Mouse (Mus musculus) neural tube, embryonic 11.5 days (tissue): ENCODE measurements around the gene Rexo1. TPM values are rescaled to one million over a fixed set of nuclear protein-coding genes. Genes with fewer than 3 reads are reported as not detected.

Experiments
- ATAC-seq: fragments of 200-750 bp; cut with Nextera tagmentation; 2 replicates; pipeline ENCODE4 v1.8.0; 2017; ENCODE audit warnings: moderate number of reproducible peaks, mild to moderate bottlenecking, moderate TSS enrichment, moderate library complexity; ENCODE audit not compliant: insufficient read depth, low FRiP score, low TSS enrichment
- DNase-seq: peaks from one replicate; pipeline ENCODE4 v3.0.0-alpha.2; 2015; ENCODE audit warnings: low spot score
- H3K27ac ChIP-seq: fragments of 300-500 bp; sonication (generic); 2 replicates; pipeline ENCODE4 v1.5.1; 2014; ENCODE audit warnings: low read depth, mild to moderate bottlenecking, low read length
- H3K27me3 ChIP-seq: fragments of 300-500 bp; sonication (generic); 2 replicates; pipeline ENCODE4 v1.6.1; 2014; ENCODE audit warnings: mild to moderate bottlenecking, low read length, mixed read lengths; ENCODE audit not compliant: control insufficient read depth, insufficient read depth
- H3K36me3 ChIP-seq: fragments of 300-500 bp; sonication (generic); 2 replicates; pipeline ENCODE4 v1.6.1; 2014; ENCODE audit warnings: mild to moderate bottlenecking, low read length, moderate library complexity, mixed read lengths; ENCODE audit not compliant: control insufficient read depth, insufficient read depth
- H3K4me1 ChIP-seq: fragments of 300-500 bp; sonication (generic); 2 replicates; pipeline ENCODE4 v1.6.1; 2014; ENCODE audit warnings: low read length, mixed read lengths; ENCODE audit not compliant: control insufficient read depth, insufficient read depth
- H3K4me2 ChIP-seq: fragments of 300-500 bp; sonication (generic); 2 replicates; pipeline ENCODE4 v1.6.1; 2014; ENCODE audit warnings: low read depth, mild to moderate bottlenecking, moderate library complexity
- H3K4me3 ChIP-seq: fragments of 300-500 bp; sonication (generic); 2 replicates; pipeline ENCODE4 v1.5.1; 2014; ENCODE audit warnings: low read depth, low read length
- H3K9ac ChIP-seq: fragments of 300-500 bp; sonication (generic); 2 replicates; pipeline ENCODE4 v1.6.1; 2014; ENCODE audit warnings: mild to moderate bottlenecking, low read length
- H3K9me3 ChIP-seq: fragments of 300-500 bp; sonication (generic); 2 replicates; pipeline ENCODE4 v1.6.1; 2016; ENCODE audit warnings: low read length; ENCODE audit not compliant: control insufficient read depth
- WGBS: fragments of 180-500 bp; shearing (Covaris S2); extraction: QIAGEN DNeasy Blood & Tissue Kit; methylation state at CpG from one replicate; pipeline ENCODE4 v1.1.7; 2014; 5-methylcytosine and 5-hydroxymethylcytosine counted together
- polyA plus RNA-seq: library from polyadenylated mRNA; unstranded; fragments of >200 nt; fragmentation: Nextera tagmentation; extraction: Ambion mirVana; gene quantifications from 2 replicates; pipeline ENCODE4 v1.2.1, GENCODE M21; 2014

The Rexo1 gene
- polyA plus RNA-seq, 1 experiment from 2014 or later = 31.4 TPM

DNA sequence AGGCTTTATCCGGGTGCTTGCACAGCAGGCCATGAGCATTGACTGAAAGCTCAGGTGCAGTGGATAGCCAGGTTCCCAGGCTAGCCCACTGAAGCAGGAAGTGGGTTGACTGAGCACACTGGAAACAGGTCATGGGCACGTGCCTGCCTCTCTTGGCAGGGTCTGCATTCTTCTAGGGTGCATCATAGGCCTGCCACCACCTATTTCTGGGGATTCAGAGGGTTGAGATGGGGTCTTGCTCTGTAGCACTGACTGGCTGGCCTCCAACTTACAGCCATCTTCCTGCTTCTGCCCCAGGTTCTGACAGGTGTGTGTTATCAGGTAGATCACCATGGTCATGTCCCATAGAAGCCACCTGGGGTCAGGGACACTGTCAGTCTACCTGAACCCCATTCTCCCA lies 43.6 kb upstream of the Rexo1 start:
- peaks cover 8% of the 10 kb centered on the region for H3K4me1 ChIP-seq
- H3K36me3 ChIP-seq = peaks cover 9% of the 10 kb centered on the region
- H3K27ac ChIP-seq = no peak overlapping the region
- 97% methylated on average over 2 of the region's 2 CpGs for WGBS
- H3K9me3 ChIP-seq = no peaks in the 10 kb centered on the region
- H3K9ac ChIP-seq = no peak overlapping the region
- H3K27me3 ChIP-seq = no peaks in the 10 kb centered on the region
- DNase-seq (no peak), ATAC-seq (no peak)
- no peak overlapping the region for H3K4me3 ChIP-seq
- no peak overlapping the region for H3K4me2 ChIP-seq

DNA sequence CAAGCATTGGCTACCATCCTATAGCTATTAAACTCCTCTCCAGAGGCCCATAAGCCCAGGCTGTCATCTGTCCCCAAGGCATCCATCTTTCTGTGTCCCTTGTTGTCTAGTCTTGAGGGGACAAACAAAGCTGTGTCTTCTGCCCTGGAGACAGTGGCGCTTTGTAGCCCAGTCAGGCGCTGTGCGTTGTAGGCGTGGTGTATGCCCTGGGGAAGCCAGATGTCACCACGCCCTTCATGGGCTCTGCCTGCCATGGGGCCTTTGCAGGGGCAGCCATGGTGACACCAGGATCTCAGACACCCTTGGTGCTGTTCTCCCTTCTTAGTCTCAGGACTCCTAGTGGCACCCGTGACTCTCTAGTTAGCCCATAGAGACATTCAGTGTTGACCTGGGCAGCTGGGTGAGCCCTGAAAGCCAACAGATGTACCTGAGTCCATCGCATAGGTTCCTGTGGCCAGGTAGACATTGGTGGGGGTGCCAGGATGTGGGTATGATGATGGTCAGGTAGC lies 42.7 kb upstream of the Rexo1 start:
- Histone ChIP-seq H3K36me3 (peaks cover 9% of the 10 kb centered on the region), H3K4me3 (no peak overlapping the region; the same call in 1 of the 2 replicates), H3K4me1 (peaks cover 8% of the 10 kb centered on the region), H3K9me3 (no peaks in the 10 kb centered on the region), H3K9ac (no peak overlapping the region), H3K27ac (peak overlapping the region; percentile 78; the same call in 1 of the 2 replicates), H3K27me3 (no peaks in the 10 kb centered on the region), H3K4me2 (peak overlapping the region; percentile 97)
- 87% methylated on average over 7 of the region's 7 CpGs for WGBS
- no peak for DNase-seq
- no peak for ATAC-seq

DNA sequence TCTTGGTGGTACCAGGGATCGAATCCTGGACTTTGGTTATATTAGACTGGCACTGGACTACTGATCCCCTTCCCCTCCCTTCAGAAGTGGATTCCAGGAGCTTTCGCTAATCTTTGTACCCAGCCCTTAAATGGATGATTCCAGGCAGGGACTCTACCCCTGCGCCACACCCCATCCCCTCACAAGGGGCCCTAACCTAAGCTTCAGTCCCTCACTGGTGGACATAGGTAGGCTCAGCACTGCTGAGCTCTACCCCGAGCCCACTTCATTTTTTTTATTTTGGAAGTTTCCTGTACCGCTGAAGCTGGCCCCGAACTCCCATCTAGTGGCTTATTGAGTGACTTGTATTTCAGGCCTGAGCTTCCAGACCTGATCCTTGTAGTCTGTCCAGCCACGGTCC lies 42.0 kb upstream of the Rexo1 start:
- no peak for DNase-seq
- Histone ChIP-seq H3K9me3 (no peaks in the 10 kb centered on the region), H3K9ac (peak overlapping the region; percentile 70), H3K36me3 (peaks cover 9% of the 10 kb centered on the region), H3K27ac (peak overlapping the region; percentile 78), H3K27me3 (no peaks in the 10 kb centered on the region), H3K4me1 (peaks cover 8% of the 10 kb centered on the region), H3K4me2 (peak overlapping the region; percentile 97), H3K4me3 (peak overlapping the region; percentile 56)
- 41% methylated on average over 7 of the region's 7 CpGs for WGBS
- ATAC-seq = no peak

DNA sequence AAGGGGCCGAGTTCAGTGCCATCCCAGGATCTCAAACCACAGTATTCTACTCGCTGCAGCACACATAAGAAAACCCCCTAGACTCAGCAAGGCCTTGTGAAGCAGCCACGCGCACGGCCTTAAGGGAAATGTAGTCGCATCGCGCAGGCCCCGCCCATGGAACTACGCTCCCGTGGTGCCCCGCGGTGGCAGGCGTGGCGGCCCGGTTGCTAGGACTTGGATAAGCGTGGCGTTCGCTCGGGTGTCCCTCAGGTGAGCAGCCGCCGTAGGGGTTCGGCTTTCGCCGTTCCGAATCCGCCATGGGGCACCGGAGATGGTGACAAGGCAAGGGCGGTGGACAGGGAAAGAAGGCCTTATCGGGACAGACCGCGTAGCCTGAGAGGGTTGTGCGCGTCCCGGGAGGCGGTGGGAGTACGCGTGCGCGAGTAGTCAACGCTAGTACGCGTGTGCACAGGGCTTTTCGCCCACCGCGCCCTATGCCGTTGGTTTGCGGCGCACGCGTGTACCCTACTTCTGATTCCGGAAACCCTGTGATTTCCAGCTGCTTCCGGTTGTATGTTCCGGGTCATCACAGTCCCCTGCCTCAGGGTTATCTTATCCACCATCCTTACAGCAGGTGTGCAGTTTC lies 41.5 kb upstream of the Rexo1 start, which contains the start of the genes Scamp4 and Adat3:
Scamp4 (plus strand) TSS at position 175 of the 628 bp plus-strand sequence.
Adat3 (plus strand) TSS at position 183 of the 628 bp plus-strand sequence.
- Histone ChIP-seq H3K4me1 (peaks cover 8% of the 10 kb centered on the region), H3K4me3 (peak within 1 kb of the TSS; percentile 56), H3K9ac (peak within 1 kb of the TSS; percentile 70), H3K9me3 (no peaks in the 10 kb centered on the region), H3K4me2 (peak within 1 kb of the TSS; percentile 97), H3K27ac (peak within 1 kb of the TSS; percentile 78), H3K36me3 (peaks cover 9% of the 10 kb centered on the region), H3K27me3 (no peaks in the 10 kb centered on the region)
- under 1% methylated on average over 54 of the region's 54 CpGs for WGBS
- peak; percentile 96 for DNase-seq
- peak; percentile 94 for ATAC-seq

DNA sequence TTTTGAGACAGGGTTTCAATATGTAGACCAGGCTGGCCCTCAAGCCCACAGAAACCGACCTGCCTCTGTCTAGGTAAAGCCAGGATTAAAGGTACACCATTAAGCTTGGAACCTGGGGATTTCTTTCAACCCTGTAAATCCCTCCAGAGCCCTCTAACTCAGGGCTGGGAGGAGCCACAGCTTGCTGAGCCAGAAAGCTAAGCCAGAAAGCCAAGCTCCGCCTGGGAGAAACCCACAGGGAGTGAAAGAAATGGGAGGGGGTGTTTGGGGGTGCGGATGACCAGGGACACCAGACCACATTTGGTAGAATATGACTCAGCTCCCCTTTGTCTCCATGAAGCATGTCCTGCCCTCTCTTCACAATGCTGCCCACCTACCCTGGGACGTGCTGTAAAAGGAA lies 35.0 kb upstream of the Rexo1 start:
- DNase-seq (no peak), ATAC-seq (no peak)
- Histone ChIP-seq H3K27me3 (no peaks in the 10 kb centered on the region), H3K4me2 (no peak overlapping the region), H3K27ac (no peak overlapping the region), H3K9me3 (no peaks in the 10 kb centered on the region), H3K9ac (no peak overlapping the region), H3K36me3 (no peaks in the 10 kb centered on the region), H3K4me3 (no peak overlapping the region), H3K4me1 (no peaks in the 10 kb centered on the region)
- WGBS = 55% methylated on average over 4 of the region's 4 CpGs

DNA sequence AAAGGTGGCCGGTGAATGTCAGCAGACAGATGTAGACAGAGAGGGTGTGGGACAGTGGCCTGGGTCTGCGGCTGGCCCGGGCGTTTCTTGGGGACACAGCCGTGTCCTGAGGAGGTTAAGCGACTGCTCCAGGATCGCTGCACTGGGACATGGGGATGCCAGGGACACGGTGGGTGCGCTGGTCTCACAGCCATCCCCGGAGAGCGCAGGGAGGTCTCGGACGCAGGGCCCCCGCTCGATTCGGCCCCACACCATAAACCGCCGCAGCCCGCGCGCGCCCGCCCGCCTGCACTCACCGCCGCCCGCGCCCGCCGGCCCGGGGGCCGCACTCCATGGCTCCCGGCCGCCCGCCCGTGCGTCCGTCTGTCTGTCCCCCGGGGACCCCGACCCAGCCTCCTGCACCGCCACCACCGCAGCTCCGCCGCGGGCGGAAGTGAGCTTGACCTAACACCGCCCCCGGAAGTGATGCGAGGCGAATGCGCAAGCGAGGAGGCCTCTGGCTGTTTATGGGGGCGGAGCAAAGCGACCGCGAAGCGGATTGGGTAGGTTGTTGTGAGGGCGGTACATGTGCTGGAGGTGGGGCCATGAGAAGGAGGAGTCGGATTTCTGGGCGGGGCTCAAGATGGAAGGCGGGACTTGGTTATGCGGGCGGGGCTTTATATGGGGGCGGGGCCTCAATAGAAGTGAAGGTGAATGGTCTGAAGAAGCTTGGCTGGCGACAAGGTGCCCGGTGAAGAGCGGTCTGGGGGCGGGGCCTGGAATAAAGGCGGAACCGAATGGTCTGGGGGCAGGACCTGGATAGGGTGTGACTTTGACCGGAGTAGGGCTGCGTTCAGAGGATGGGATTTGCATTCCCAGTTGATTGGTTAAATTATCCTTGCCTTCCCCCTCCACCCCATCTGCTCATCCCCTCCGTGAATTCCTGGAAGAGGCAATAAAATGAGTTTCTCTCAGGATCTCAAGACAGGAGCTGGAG lies 28.8 kb upstream of the Rexo1 start, which contains the start of gene Abhd17a:
Abhd17a (minus strand) TSS at position 463 of the 976 bp plus-strand sequence.
- ATAC-seq = peak; percentile 94
- peaks cover 2% of the 10 kb centered on the region for H3K36me3 ChIP-seq
- DNase-seq = peak; percentile 97
- H3K27ac ChIP-seq = 0 out of 2 replicates have a peak within 1 kb of the TSS, but pooled peaks have one; percentile 36
- no peaks in the 10 kb centered on the region for H3K9me3 ChIP-seq
- under 1% methylated on average over 65 of the region's 73 CpGs for WGBS
- peaks cover 14% of the 10 kb centered on the region for H3K4me1 ChIP-seq
- H3K27me3 ChIP-seq = no peaks in the 10 kb centered on the region
- peak within 1 kb of the TSS; percentile 82 for H3K4me2 ChIP-seq
- H3K9ac ChIP-seq = peak within 1 kb of the TSS; percentile 87
- peak within 1 kb of the TSS; percentile 83 for H3K4me3 ChIP-seq

DNA sequence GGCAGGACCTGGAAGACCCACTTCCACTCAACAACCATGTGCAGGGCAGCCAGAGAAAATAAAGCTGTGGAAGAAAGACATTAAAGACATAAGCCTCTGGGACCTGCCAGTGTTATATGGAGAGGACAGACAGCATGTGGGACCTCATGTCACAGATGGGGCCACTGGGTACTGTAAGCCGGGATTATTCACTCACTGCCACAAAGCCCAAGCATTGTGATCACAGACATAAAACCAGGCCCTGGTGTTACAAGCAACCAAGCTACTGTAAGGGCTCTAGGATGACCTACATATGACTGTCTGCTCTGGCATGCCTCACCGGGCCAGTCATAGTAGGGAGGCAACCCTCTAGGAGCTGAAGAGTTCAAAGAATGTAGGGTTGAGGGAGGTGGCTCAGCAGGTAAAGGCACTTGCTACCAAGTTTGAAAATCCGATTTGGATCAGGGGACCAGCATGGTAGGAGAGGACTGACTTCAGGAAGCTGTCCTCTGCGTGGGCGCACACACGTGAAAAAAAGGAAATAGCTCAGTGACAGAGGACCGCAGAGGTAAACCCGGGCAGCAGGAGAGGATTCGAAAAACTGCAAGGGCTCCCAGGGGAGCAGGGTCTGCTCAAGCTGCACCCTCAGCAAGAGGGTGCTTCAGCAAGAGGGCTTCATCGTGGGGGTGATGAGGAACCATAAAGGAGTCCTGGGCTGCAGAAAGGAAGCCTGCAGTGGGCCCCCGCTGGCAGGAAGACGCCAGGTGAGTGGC lies 27.9 kb upstream of the Rexo1 start:
- Histone ChIP-seq H3K9me3 (no peaks in the 10 kb centered on the region), H3K27me3 (no peaks in the 10 kb centered on the region), H3K36me3 (peaks cover 2% of the 10 kb centered on the region), H3K4me2 (peak overlapping the region; percentile 82), H3K9ac (peak overlapping the region; percentile 87), H3K4me1 (peaks cover 14% of the 10 kb centered on the region), H3K27ac (no peak overlapping the region), H3K4me3 (peak overlapping the region; percentile 83)
- no peak for ATAC-seq
- DNase-seq = no peak
- WGBS = 19% methylated on average over 12 of the region's 12 CpGs

DNA sequence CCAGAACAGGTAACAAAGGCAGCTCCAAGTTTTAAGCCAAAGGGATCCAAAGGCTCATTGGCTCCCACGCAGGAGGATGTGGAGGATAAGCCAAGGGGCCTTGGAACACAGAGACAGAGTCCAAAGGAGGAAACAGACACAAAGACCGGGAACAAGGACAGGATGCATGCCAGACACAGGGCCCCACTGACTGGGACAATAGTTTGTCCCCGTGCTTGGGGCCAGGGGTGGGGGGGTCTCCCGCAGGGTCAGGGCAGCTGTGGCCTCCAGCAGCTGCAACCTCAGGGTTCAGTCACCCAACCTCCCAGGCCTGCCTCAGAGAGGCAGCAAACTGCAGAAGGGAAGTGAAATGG lies 25.9 kb upstream of the Rexo1 start:
- 56% methylated on average over 3 of the region's 4 CpGs for WGBS
- Histone ChIP-seq H3K4me2 (no peak overlapping the region), H3K9ac (no peak overlapping the region; the same call in 1 of the 2 replicates), H3K27ac (0 out of 2 replicates have a peak overlapping the region, but pooled peaks have one; percentile 42), H3K27me3 (no peaks in the 10 kb centered on the region), H3K4me1 (peaks cover 14% of the 10 kb centered on the region), H3K9me3 (no peaks in the 10 kb centered on the region), H3K36me3 (peaks cover 2% of the 10 kb centered on the region), H3K4me3 (no peak overlapping the region)
- peak; percentile 37 for DNase-seq
- no peak for ATAC-seq
